Mouse (Mus musculus) intestine, embryonic 16.5 days (tissue): Measurements from ENCODE around the gene H2-Q1. TPM values are rescaled to one million over a fixed set of nuclear protein-coding genes. Genes with fewer than 3 reads are reported as not detected.

Experiments used
- ATAC-seq: fragments of 200-750 bp; cut with Nextera tagmentation; 2 replicates; pipeline ENCODE4 v1.8.0; 2017; ENCODE audit warnings: moderate TSS enrichment, moderate library complexity
- H3K27ac ChIP-seq: fragments of 300-500 bp; sonication (generic); 2 replicates; pipeline ENCODE4 v1.5.1; 2014; ENCODE audit warnings: mild to moderate bottlenecking, low read length
- H3K27me3 ChIP-seq: fragments of 300-500 bp; sonication (generic); replicated peaks from 2 replicates; pipeline ENCODE4 v1.6.1; 2014; ENCODE audit warnings: low read length, control low read depth, mixed read lengths; ENCODE audit not compliant: control insufficient read depth, insufficient read depth
- H3K36me3 ChIP-seq: fragments of 300-500 bp; sonication (generic); 2 replicates; pipeline ENCODE4 v1.6.1; 2014; ENCODE audit warnings: low read length, control low read depth; ENCODE audit not compliant: control insufficient read depth, insufficient read depth
- H3K4me1 ChIP-seq: fragments of 300-500 bp; sonication (generic); 2 replicates; pipeline ENCODE4 v1.6.1; 2014; ENCODE audit warnings: low read length, control low read depth, mixed read lengths; ENCODE audit not compliant: control insufficient read depth, insufficient read depth
- H3K4me2 ChIP-seq: fragments of 300-500 bp; sonication (generic); 2 replicates; pipeline ENCODE4 v1.6.1; 2014; ENCODE audit warnings: low read depth, low read length, control low read depth
- H3K4me3 ChIP-seq: fragments of 300-500 bp; sonication (generic); 2 replicates; pipeline ENCODE4 v1.5.1; 2014; ENCODE audit warnings: mild to moderate bottlenecking, low read length
- H3K9ac ChIP-seq: fragments of 300-500 bp; sonication (generic); 2 replicates; pipeline ENCODE4 v1.6.1; 2014; ENCODE audit warnings: low read depth, low read length
- H3K9me3 ChIP-seq: fragments of 300-500 bp; sonication (generic); 2 replicates; pipeline ENCODE4 v1.6.1; 2016; ENCODE audit warnings: low read length, control low read depth; ENCODE audit not compliant: control insufficient read depth
- WGBS: fragments of 180-500 bp; shearing (Covaris S2); extraction: QIAGEN DNeasy Blood & Tissue Kit; methylation state at CpG from one replicate; pipeline ENCODE4 v1.1.7; 2014; 5-methylcytosine and 5-hydroxymethylcytosine counted together
- polyA plus RNA-seq: library from polyadenylated mRNA; unstranded; fragments of >200 nt; fragmentation: Nextera tagmentation; extraction: Ambion mirVana; gene quantifications from 2 replicates; pipeline ENCODE4 v1.2.1, GENCODE M21; 2015

The H2-Q1 gene
- polyA plus RNA-seq, 1 experiment from 2014 or later: 8.8 TPM

GRCm38 (mm10) chr17:35359470-35359862 is 39.3 kb downstream of the H2-Q1 start:
- H3K4me3 ChIP-seq: peak overlapping the region; percentile 52
- no peaks in the 10 kb centered on the region for H3K9me3 ChIP-seq
- 20% methylated on average over 21 of the region's 21 CpGs for WGBS
- peak overlapping the region; percentile 57; the same call in 1 of the 2 replicates for H3K9ac ChIP-seq
- no peak overlapping the region for H3K27ac ChIP-seq
- H3K4me1 ChIP-seq: peaks cover 8% of the 10 kb centered on the region
- peak overlapping the region; percentile 74 for H3K4me2 ChIP-seq
- 0 out of 2 replicates have a peak, but pooled peaks have one; percentile 16 for ATAC-seq
- no peaks in the 10 kb centered on the region for H3K36me3 ChIP-seq
- no peaks in the 10 kb centered on the region for H3K27me3 ChIP-seq

Other genes starting within 250 kb of the H2-Q1 start
- 3.4 and 3.8 TPM in 2 replicates for gene Ly6g6e, start 243.5 kb upstream of the H2-Q1 start, polyA plus RNA-seq
- gene Ly6g6d, start 242.3 kb upstream of the H2-Q1 start, polyA plus RNA-seq: 4.3 and 5.6 TPM in 2 replicates
- gene Ly6g6f, start 234.8 kb upstream of the H2-Q1 start, polyA plus RNA-seq: 0.16 and 0.23 TPM in 2 replicates
- gene Abhd16a, start 231.1 kb upstream of the H2-Q1 start, polyA plus RNA-seq: 107 and 108 TPM in 2 replicates
- gene Ly6g5c, start 212.1 kb upstream of the H2-Q1 start, polyA plus RNA-seq: not detected in 2 replicates
- 0.56 and 0.66 TPM in 2 replicates for gene Ly6g5b, start 205.0 kb upstream of the H2-Q1 start, polyA plus RNA-seq
- gene Gpank1, start 198.9 kb upstream of the H2-Q1 start, polyA plus RNA-seq: 16.8 and 21.3 TPM in 2 replicates
- gene Csnk2b, start 198.4 kb upstream of the H2-Q1 start, polyA plus RNA-seq: 246 and 254 TPM in 2 replicates
- 15.4 and 18.3 TPM in 2 replicates for gene D17H6S53E, start 194.0 kb upstream of the H2-Q1 start, polyA plus RNA-seq
- 9.4 and 20.2 TPM in 2 replicates for gene Apom, start 188.4 kb upstream of the H2-Q1 start, polyA plus RNA-seq
- gene Bag6, start 185.2 kb upstream of the H2-Q1 start, polyA plus RNA-seq: 37.5 and 41.3 TPM in 2 replicates
- gene Prrc2a, start 155.5 kb upstream of the H2-Q1 start, polyA plus RNA-seq: 103 TPM in 2 replicates
- gene Aif1, start 144.3 kb upstream of the H2-Q1 start, polyA plus RNA-seq: 17.4 and 19.4 TPM in 2 replicates
- gene Lst1, start 132.0 kb upstream of the H2-Q1 start, polyA plus RNA-seq: 16.9 and 17.1 TPM in 2 replicates
- gene Ltb, start 126.0 kb upstream of the H2-Q1 start, polyA plus RNA-seq: 4.4 and 4.7 TPM in 2 replicates
- 0.18 and 0.23 TPM in 2 replicates for gene Tnf, start 118.4 kb upstream of the H2-Q1 start, polyA plus RNA-seq
- 0.99 and 1.2 TPM in 2 replicates for gene Lta, start 115.1 kb upstream of the H2-Q1 start, polyA plus RNA-seq
- gene Gm16181, start 99.6 kb upstream of the H2-Q1 start, polyA plus RNA-seq: 0.29 and 0.46 TPM in 2 replicates
- 4.7 and 4.8 TPM in 2 replicates for gene Atp6v1g2, start 86.7 kb upstream of the H2-Q1 start, polyA plus RNA-seq
- 8.9 and 9.2 TPM in 2 replicates for gene Nfkbil1, start 84.6 kb upstream of the H2-Q1 start, polyA plus RNA-seq
- gene Ddx39b, start 78.7 kb upstream of the H2-Q1 start, polyA plus RNA-seq: 325 and 376 TPM in 2 replicates
- gene H2-D1, start 57.7 kb upstream of the H2-Q1 start, polyA plus RNA-seq: 238 and 255 TPM in 2 replicates
- 136 and 184 TPM in 2 replicates for gene H2-Q2, start 21.8 kb downstream of the H2-Q1 start, polyA plus RNA-seq
- 4.8 and 5.1 TPM in 2 replicates for gene H2-Q4, start 59.2 kb downstream of the H2-Q1 start, polyA plus RNA-seq
- gene H2-Q6, start 104.4 kb downstream of the H2-Q1 start, polyA plus RNA-seq: 2.0 and 2.2 TPM in 2 replicates
- 5.9 and 7.3 TPM in 2 replicates for gene H2-Q7, start 118.8 kb downstream of the H2-Q1 start, polyA plus RNA-seq
- 80.2 and 93.1 TPM in 2 replicates for gene H2-Q10, start 149.7 kb downstream of the H2-Q1 start, polyA plus RNA-seq
- gene Pou5f1, start 185.6 kb downstream of the H2-Q1 start, polyA plus RNA-seq: not detected in 2 replicates
- gene Tcf19, start 196.4 kb downstream of the H2-Q1 start, polyA plus RNA-seq: 57.7 and 68.3 TPM in 2 replicates
- 12.5 and 15.7 TPM in 2 replicates for gene Cchcr1, start 196.7 kb downstream of the H2-Q1 start, polyA plus RNA-seq
- gene Psors1c2, start 212.8 kb downstream of the H2-Q1 start, polyA plus RNA-seq: 0.66 and 0.81 TPM in 2 replicates
- 0.10 TPM in 2 replicates for gene Cdsn, start 231.7 kb downstream of the H2-Q1 start, polyA plus RNA-seq
- not detected in 2 replicates for gene 2300002M23Rik, start 247.0 kb downstream of the H2-Q1 start, polyA plus RNA-seq